Mouse (Mus musculus) olfactory bulb, adult 2 months (tissue): ENCODE measurements at regions not wholly inside any gene's neighbourhood (a gene's known extent, or its start where the extent isn't known, plus 50 kb on each side); places are given as distances from the start of the nearest gene placed in this dataset.

Experiments
- CTCF ChIP-seq: fragments of 200-500 bp; IDR thresholded peaks from 2 replicates; pipeline ENCODE4 v1.5.1; 2012; ENCODE audit warnings: low read depth, mild to moderate bottlenecking, low read length, moderate library complexity; ENCODE audit not compliant: insufficient read depth
- POLR2A ChIP-seq: fragments of 200-500 bp; IDR thresholded peaks from 2 replicates; pipeline ENCODE4 v1.6.1; 2012; ENCODE audit warnings: mild to moderate bottlenecking, low read depth, low read length, moderate library complexity; ENCODE audit not compliant: insufficient read depth

DNA sequence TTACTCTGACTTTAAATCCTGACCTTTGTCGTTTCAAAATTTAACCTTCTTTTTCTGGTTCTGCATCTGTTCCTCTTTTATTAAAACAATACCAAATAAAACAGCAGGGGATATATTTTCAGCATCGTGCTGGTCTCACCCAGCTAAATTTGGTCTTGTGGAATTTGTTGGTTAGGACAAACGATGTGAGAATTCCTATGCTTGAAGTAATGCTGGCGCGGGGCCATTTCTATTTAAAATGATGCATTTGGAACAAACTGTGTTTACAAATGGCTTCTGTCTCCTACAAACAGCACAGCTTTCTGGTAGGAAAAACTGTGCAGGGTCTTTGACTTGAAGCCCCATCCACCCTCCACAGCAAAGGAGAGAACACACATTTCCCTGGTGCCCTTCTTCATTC, 96.3 kb upstream of the Tsc22d1 start:
- no peak for TF ChIP-seq CTCF
- no peak for TF ChIP-seq POLR2A
